Mouse (Mus musculus): ENCODE measurements around the gene Slc44a5.

DNA sequence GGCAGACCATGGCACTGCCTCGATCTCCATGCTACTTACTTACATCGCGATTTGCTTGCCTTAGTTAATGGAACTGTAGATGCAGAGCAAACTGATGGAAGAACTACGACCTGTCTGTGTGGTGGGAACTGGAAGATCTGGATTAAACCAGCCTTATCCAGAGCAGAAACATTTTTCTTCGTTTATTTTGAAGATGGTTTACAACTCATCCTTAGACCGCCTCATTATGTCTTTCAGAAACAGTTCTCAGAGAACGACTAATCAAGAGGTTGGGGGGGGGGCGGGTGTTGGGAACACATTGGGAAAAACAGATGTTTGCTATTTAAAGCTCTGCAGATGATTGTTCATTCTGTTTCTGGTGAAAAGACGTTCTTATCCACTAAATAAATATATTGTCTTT is 210.7 kb downstream of the Slc44a5 start:
- no peak for TF ChIP-seq CTCF (conservative IDR thresholded peaks at IDR 0.05; ENCODE audit: low read length)
- no peak for TF ChIP-seq POU5F1 (IDR thresholded peaks at IDR 0.05; ENCODE audit: borderline replicate concordance, low read length)

Measured in E14TG2a.4 (cell line).